Mouse (Mus musculus) liver, embryonic 11.5 days (tissue): ENCODE data around the gene Enpp5. TPM values are rescaled to one million over a fixed set of nuclear protein-coding genes. Genes with fewer than 3 reads are reported as not detected.

Source experiments
- ATAC-seq: fragments of 200-750 bp; cut with Nextera tagmentation; replicated peaks from 2 replicates; pipeline ENCODE4 v1.8.0; 2017; ENCODE audit warnings: moderate number of reproducible peaks, mild to moderate bottlenecking, moderate TSS enrichment, moderate library complexity; ENCODE audit not compliant: low FRiP score
- DNase-seq: peaks from one replicate; pipeline ENCODE4 v3.0.0-alpha.2; 2017; ENCODE audit warnings: low spot score
- H3K27ac ChIP-seq: fragments of 300-500 bp; sonication (generic); 2 replicates; pipeline ENCODE4 v1.5.1; 2014; ENCODE audit warnings: mild to moderate bottlenecking, low read depth, low read length, control low read depth
- H3K27me3 ChIP-seq: fragments of 300-500 bp; sonication (generic); replicated peaks from 2 replicates; pipeline ENCODE4 v1.6.1; 2014; ENCODE audit warnings: low read length, mixed read lengths; ENCODE audit not compliant: control insufficient read depth, insufficient read depth
- H3K36me3 ChIP-seq: fragments of 300-500 bp; sonication (generic); 2 replicates; pipeline ENCODE4 v1.6.1; 2014; ENCODE audit warnings: mild to moderate bottlenecking, low read length, moderate library complexity, mixed read lengths; ENCODE audit not compliant: control insufficient read depth, insufficient read depth
- H3K4me1 ChIP-seq: fragments of 300-500 bp; sonication (generic); replicated peaks from 2 replicates; pipeline ENCODE4 v1.6.1; 2014; ENCODE audit warnings: low read length, mixed read lengths; ENCODE audit not compliant: control insufficient read depth, insufficient read depth
- H3K4me2 ChIP-seq: fragments of 300-500 bp; sonication (generic); 2 replicates; pipeline ENCODE4 v1.6.1; 2014; ENCODE audit warnings: mild to moderate bottlenecking, control low read depth, moderate library complexity
- H3K4me3 ChIP-seq: fragments of 300-500 bp; sonication (generic); 2 replicates; pipeline ENCODE4 v1.5.1; 2014; ENCODE audit warnings: low read depth, low read length, control low read depth
- H3K9ac ChIP-seq: fragments of 300-500 bp; sonication (generic); 2 replicates; pipeline ENCODE4 v1.6.1; 2014; ENCODE audit warnings: low read depth, low read length, control low read depth
- H3K9me3 ChIP-seq: fragments of 300-500 bp; sonication (generic); 2 replicates; pipeline ENCODE4 v1.6.1; 2016; ENCODE audit warnings: low read length, inconsistent platforms, mixed read lengths; ENCODE audit not compliant: control insufficient read depth
- WGBS: fragments of 180-500 bp; shearing (Covaris S2); extraction: QIAGEN DNeasy Blood & Tissue Kit; methylation state at CpG from one replicate; pipeline ENCODE4 v1.1.7; 2014; 5-methylcytosine and 5-hydroxymethylcytosine counted together
- polyA plus RNA-seq: library from polyadenylated mRNA; unstranded; fragments of >200 nt; fragmentation: Nextera tagmentation; extraction: Ambion mirVana; gene quantifications from 2 replicates; pipeline ENCODE4 v1.2.1, GENCODE M21; 2014

Gene Enpp5
- polyA plus RNA-seq, 1 experiment from 2014 or later = 6.2 TPM

DNA sequence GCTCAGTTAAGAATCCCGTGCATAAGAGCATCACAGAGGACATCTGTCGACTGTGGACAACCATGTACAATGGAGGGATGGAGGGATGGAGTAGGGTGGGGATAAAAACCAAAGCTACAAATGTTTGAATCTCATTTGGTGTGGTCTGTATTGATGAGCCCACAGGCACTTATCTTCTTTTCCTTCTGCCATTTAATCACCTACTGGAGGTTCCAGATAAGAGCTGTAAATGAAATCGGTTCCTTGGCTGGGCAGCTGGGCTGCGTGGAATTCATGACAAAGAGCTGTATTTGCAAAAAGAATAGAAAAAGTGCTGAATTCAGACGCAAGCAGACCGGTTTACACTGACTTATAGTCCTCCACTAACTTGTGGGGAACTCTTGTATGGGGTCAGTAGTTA, 55.5 kb downstream of the Enpp5 start:
- Histone ChIP-seq H3K4me3 (no peak overlapping the region), H3K36me3 (no peaks in the 10 kb centered on the region), H3K9ac (no peak overlapping the region), H3K4me1 (no peaks in the 10 kb centered on the region; the same call in 1 of the 2 replicates), H3K27ac (no peak overlapping the region), H3K27me3 (0 out of 2 replicates have a peak, but pooled peaks cover 2% of the 10 kb centered on the region), H3K4me2 (no peak overlapping the region), H3K9me3 (no peaks in the 10 kb centered on the region)
- ATAC-seq (no peak), DNase-seq (no peak)
- WGBS = 26% methylated on average over 6 of the region's 6 CpGs

DNA sequence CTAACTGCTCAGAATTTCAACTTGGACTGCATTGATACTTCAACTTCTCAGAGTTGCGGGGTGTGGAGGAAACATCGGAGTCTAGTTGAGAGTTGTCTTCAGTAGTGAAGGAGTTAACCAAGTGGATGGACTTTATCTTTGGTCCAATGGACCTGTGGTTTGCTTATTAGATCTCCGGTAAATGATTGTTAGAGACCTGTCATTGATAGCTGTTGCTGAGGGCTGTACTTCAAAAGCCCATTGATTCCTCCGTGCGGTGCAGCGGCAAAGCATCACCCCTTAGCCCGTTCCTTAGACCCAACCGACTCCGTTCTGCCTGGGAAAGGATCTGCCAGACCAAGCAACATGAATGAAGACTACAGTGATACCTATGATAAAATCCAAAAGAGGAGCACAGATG, 55.9 kb downstream of the Enpp5 start:
- H3K36me3 ChIP-seq = no peaks in the 10 kb centered on the region
- H3K9ac ChIP-seq = no peak overlapping the region
- peak overlapping the region; percentile 22 for H3K4me3 ChIP-seq
- WGBS = 48% methylated on average over 9 of the region's 9 CpGs
- DNase-seq (no peak), ATAC-seq (no peak)
- no peaks in the 10 kb centered on the region for H3K9me3 ChIP-seq
- H3K4me2 ChIP-seq = peak overlapping the region; percentile 44
- no peaks in the 10 kb centered on the region; the same call in 1 of the 2 replicates for H3K4me1 ChIP-seq
- 0 out of 2 replicates have a peak, but pooled peaks cover 2% of the 10 kb centered on the region for H3K27me3 ChIP-seq
- no peak overlapping the region for H3K27ac ChIP-seq

DNA sequence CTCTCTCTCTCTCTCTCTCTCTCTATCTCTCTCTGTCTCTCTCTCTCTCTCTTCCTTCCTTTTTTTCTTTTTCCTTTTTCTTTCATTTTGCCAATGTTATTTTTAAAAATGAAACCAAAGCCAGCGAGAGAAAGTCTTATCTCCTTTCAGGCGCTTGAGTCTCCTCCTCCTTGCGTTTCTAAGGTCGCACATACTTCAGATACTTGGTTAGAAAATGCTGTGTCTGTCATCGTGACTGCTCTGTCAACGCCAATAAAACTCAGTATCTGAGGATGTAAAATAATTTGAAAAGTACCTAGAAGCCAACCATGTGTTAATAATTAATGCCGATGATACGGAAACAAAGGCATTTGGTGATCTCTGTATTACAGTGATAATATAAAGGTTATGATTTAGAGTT, 57.4 kb downstream of the Enpp5 start:
- 53% methylated on average over 8 of the region's 8 CpGs for WGBS
- H3K4me2 ChIP-seq = peak overlapping the region; percentile 44
- H3K36me3 ChIP-seq = no peaks in the 10 kb centered on the region
- H3K9me3 ChIP-seq = no peaks in the 10 kb centered on the region
- H3K4me3 ChIP-seq = no peak overlapping the region
- DNase-seq (no peak), ATAC-seq (no peak)
- no peak overlapping the region for H3K9ac ChIP-seq
- no peaks in the 10 kb centered on the region; the same call in 1 of the 2 replicates for H3K4me1 ChIP-seq
- H3K27ac ChIP-seq = no peak overlapping the region
- H3K27me3 ChIP-seq = 0 out of 2 replicates have a peak, but pooled peaks cover 2% of the 10 kb centered on the region

Other genes starting within 250 kb of the Enpp5 start
- 7.5 and 9.2 TPM in 2 replicates for gene Enpp4, start 27.0 kb downstream of the Enpp5 start, polyA plus RNA-seq
- 0.64 and 0.75 TPM in 2 replicates for gene Clic5, start 109.8 kb downstream of the Enpp5 start, polyA plus RNA-seq